Mouse (Mus musculus) NIH3T3 (cell line): ENCODE measurements around the gene Bmper.

Experiments
- DNase-seq: peaks from one replicate; pipeline ENCODE4 v3.0.0-alpha.2; 2012; ENCODE audit warnings: low read depth

Gene Bmper

GRCm38 (mm10) chr9:23436751-23437150, 213.9 kb downstream of the Bmper start:
- DNase-seq, result no peak

GRCm38 (mm10) chr9:23438662-23439061, 215.8 kb downstream of the Bmper start:
- DNase-seq, result no peak

DNA sequence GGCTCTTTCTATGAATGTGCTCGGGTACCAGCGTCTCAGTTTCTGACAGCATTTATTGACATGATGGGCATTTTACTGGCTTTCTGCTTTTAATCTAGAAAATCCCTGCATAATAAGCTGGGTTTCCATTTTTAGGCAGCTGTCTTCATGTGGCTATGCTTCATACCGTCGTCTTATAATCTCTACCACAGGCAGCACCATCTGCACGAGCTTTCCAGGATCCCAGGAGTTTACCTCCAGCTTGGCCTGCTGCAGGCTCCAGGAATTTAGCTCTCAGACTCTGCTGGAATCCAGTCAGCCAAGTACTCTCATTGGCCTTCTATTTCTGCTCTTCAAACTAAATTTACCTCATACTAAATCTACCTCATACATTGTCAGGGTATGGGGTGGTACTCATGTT, 219.3 kb downstream of the Bmper start:
- DNase-seq, result no peak

DNA sequence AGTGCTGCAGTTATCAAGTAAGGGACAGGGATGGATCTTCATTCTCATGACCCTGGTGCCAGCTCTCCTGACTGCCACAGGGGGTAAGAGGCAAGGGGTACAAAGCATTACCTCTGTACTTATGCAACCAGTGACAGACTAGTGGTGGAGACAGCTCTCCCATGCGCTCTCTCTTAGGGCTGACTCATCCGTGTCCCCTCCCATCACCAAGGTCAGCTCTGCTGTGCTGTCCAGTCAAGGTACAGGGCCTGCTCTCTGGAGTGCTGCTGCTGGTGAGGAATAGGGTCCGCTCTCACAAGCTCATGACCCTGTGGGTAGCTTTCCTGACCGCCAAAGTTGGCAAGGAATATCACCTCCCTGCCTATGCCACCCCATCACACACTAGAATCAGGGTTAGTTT, 222.1 kb downstream of the Bmper start:
- DNase-seq, result no peak

DNA sequence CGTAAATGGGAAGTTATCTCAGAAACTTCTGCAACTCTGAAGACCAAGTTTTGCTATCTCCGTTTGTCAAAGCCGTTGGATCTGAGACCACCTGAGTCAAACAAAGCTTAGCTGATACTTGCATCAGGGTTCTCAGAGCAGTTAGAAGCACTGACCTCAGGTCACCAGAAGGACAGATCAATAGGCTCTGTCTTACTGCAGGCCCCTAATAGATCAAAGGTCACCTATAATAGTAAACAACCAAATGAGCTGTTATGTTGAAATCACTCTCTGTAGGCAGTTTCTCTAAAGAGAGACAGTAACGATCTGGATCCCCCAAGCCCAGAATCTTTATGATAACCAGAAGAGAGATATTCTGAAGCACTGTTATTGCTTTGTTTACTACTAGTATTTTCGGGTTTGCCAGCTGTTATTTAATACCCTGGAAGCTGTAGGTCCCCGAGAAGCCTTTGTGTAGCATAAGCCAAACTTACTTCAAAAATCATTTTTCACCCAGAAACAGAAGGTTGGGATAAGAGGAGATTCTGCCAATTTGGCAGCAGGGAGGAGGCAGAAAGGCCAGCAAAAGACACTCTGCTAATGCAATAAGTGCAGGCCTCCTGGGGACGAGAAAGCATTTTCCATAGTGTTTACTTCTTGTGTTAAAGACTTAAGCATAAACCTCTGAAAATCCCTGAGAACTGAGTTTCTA, 224.5 kb downstream of the Bmper start:
- DNase-seq, result peak; percentile 6

GRCm38 (mm10) chr9:23453309-23453708, 230.4 kb downstream of the Bmper start:
- no peak for DNase-seq

DNA sequence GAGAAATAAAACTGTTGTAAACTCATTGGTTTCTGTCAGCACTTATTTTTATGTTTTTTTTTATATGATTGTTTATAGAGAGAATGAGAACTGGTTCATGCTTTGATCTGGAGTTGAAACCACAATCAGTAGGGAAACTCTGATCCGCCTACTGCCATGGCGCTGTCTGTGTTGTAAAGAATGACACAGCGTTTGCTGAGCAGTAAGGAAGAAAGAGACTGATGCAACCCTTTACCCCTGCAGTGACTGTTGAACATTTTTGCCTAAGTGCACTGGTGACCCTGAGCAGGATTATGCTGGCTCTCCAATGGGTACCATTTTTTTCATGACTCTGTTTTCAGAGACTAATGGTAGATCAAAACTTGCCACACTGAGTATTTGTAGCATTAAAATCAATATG, 234.3 kb downstream of the Bmper start:
- DNase-seq, result no peak

- no peak for DNase-seq
Measured at GRCm38 (mm10) chr9:23460721-23461120, 237.8 kb downstream of the Bmper start.

GRCm38 (mm10) chr9:23462949-23463608, 240.2 kb downstream of the Bmper start:
- DNase-seq, result peak; percentile 80

DNA sequence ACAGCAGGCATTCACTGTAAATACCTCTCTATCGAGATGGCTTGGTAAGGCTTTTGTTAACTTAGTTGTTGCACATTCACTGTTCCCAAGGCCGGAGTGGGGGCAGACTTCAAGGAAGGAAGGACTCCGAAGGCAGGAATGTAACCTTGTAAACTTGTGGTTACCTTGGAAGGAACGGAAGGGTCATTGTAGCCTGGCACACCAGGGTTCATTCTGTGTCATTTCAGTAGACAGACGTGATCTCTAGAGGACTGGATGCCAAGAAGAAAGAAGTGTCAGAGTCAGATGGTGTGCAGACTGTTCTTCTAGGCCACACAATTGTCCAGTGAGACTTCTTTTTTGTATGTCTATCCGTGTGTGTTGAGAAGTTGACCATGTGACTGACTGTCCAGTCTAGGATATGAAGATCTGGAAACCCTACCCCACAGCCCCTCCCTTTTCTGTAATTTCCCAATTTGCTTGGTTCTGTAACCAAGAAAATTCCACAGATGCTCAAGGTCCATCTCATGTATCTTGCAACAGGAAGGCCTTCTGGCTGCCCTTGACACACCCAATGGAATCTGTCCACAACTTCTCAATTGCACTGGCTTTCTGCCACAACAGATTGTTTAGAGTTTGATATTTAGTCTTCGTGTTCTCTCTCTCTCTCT, 242.2 kb downstream of the Bmper start:
- DNase-seq, result peak; percentile 78

- peak; percentile 25 for DNase-seq
Measured at GRCm38 (mm10) chr9:23469886-23470285, 247.0 kb downstream of the Bmper start.

DNA sequence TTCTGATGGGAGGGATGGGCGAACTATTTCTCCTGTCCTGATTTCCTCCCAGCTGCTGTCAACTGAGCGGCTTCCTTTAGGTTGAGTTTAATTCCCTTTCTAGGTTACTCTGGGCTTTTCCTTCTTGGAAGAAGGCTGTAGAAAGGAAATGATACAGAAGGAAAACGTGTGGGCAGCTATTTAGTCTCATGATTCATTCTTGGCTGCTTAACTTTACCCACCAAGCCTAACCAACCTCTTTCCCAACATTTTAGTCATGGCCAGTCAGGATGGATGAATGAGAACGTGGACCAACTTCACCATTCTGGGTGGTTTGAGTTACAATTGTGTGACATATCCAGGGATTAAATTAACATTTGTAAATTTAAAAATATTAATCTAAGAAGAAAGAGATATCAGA, 263.0 kb downstream of the Bmper start:
- peak; percentile 52 for DNase-seq

- no peak for DNase-seq
Measured at GRCm38 (mm10) chr9:23486725-23487378, 264.0 kb downstream of the Bmper start.

GRCm38 (mm10) chr9:23488265-23488664, 265.4 kb downstream of the Bmper start:
- DNase-seq, result peak; percentile 12

DNA sequence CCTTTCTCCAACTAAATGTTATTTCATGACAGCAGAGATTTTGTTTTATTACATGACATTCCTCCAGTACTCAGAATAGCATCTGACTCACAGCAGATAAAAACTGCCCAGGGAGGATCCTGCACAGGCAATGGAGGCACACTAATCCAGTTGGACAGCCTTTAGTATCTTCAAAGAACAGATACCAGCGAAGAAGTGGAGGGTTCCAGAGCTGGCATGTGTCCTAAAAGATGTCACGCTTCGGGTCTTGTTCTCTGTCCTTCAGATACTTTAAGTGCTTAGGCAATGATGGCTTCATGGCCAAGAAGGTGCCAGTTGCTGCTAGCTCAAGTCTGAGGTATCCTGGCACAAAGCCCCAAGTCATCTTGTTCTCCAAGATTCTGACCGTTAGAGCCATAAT, 272.5 kb downstream of the Bmper start:
- peak; percentile 59 for DNase-seq

GRCm38 (mm10) chr9:23497626-23498025, 274.8 kb downstream of the Bmper start:
- DNase-seq, result no peak

- DNase-seq, result no peak
Measured at GRCm38 (mm10) chr9:23533870-23534269, 311.0 kb downstream of the Bmper start.
